Mouse (Mus musculus) intestine, embryonic 14.5 days (tissue): Measurements from ENCODE around the gene Cln6. TPM values are rescaled to one million over a fixed set of nuclear protein-coding genes. Genes with fewer than 3 reads are reported as not detected.
"Not testable (repeated sequence)": the region's sequence is repeated elsewhere in the genome, so short reads cannot be mapped to it uniquely, and the experiment has no call there.

Experiments
- ATAC-seq: fragments of 200-750 bp; cut with Nextera tagmentation; replicated peaks from 2 replicates; pipeline ENCODE4 v1.8.0; 2017; ENCODE audit warnings: low read depth, moderate number of reproducible peaks, moderate TSS enrichment, moderate library complexity; ENCODE audit not compliant: low FRiP score, low TSS enrichment
- DNase-seq: peaks from one replicate; pipeline ENCODE4 v3.0.0-alpha.2; 2018; ENCODE audit warnings: low spot score
- H3K27ac ChIP-seq: fragments of 300-500 bp; sonication (generic); 2 replicates; pipeline ENCODE4 v1.5.1; 2014; ENCODE audit warnings: low read depth, mild to moderate bottlenecking, control low read depth
- H3K27me3 ChIP-seq: fragments of 300-500 bp; sonication (generic); replicated peaks from 2 replicates; pipeline ENCODE4 v1.6.1; 2014; ENCODE audit warnings: low read length, control low read depth; ENCODE audit not compliant: control insufficient read depth, insufficient read depth
- H3K36me3 ChIP-seq: fragments of 300-500 bp; sonication (generic); 2 replicates; pipeline ENCODE4 v1.6.1; 2014; ENCODE audit warnings: low read length, control low read depth; ENCODE audit not compliant: control insufficient read depth, insufficient read depth
- H3K4me1 ChIP-seq: fragments of 300-500 bp; sonication (generic); replicated peaks from 2 replicates; pipeline ENCODE4 v1.6.1; 2014; ENCODE audit warnings: low read length, control low read depth, mixed read lengths; ENCODE audit not compliant: control insufficient read depth, insufficient read depth
- H3K4me2 ChIP-seq: fragments of 300-500 bp; sonication (generic); 2 replicates; pipeline ENCODE4 v1.6.1; 2014; ENCODE audit warnings: low read length
- H3K4me3 ChIP-seq: fragments of 300-500 bp; sonication (generic); 2 replicates; pipeline ENCODE4 v1.5.1; 2014; ENCODE audit warnings: low read depth, low read length, control low read depth, mixed read lengths
- H3K9ac ChIP-seq: fragments of 300-500 bp; sonication (generic); 2 replicates; pipeline ENCODE4 v1.6.1; 2014; ENCODE audit warnings: mild to moderate bottlenecking, low read length
- H3K9me3 ChIP-seq: fragments of 300-500 bp; sonication (generic); 2 replicates; pipeline ENCODE4 v1.6.1; 2016; ENCODE audit warnings: low read length, control low read depth; ENCODE audit not compliant: control insufficient read depth
- WGBS: fragments of 180-500 bp; shearing (Covaris S2); extraction: QIAGEN DNeasy Blood & Tissue Kit; methylation state at CpG from one replicate; pipeline ENCODE4 v1.1.7; 2014; 5-methylcytosine and 5-hydroxymethylcytosine counted together
- polyA plus RNA-seq: library from polyadenylated mRNA; unstranded; fragments of >200 nt; fragmentation: Nextera tagmentation; extraction: Ambion mirVana; gene quantifications from 2 replicates; pipeline ENCODE4 v1.2.1, GENCODE M21; 2014

Cln6 gene
- 30.6 and 31.3 TPM in 2 replicates for polyA plus RNA-seq

DNA sequence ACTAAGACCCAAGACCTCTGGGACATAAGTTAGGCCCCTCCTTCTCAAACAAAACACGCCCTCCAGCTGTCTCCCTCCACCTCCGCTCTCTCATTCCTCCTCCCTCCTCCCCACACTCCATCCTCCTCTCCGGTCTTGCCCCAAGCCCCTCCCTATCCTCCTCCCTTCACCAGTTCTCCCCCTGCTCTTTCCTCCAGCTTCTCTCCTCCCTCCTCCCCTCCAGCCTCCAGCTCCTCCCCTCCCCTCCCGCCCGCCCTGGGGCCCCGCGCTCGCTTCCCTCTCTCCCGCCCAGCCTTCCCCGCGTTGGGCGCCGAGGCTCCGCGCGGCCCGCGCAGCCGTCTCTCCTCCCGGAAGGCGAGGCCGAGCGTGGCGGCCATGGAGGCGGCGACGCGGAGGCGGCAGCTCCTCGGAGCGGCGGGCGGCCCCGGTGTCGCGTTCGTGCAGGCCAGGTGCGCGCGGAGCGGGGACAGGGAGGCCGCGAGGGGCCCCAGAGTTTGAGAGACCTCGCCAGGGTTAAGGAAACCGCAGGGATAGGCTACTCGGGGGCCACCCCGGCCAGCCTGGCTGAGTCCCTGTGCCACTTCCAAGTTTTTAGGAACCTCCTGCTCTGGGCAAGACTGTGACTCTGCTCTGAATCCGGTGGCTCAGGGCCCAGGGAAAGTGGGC lies at the start of gene Cln6:
Gene Cln6, plus strand, starts transcription at position 280 of the 666 bp plus-strand sequence.
- Histone ChIP-seq H3K9me3 (no peaks in the 10 kb centered on the region), H3K4me3 (peak within 1 kb of the TSS; percentile 71), H3K4me1 (peaks cover 13% of the 10 kb centered on the region), H3K4me2 (peak within 1 kb of the TSS; percentile 92), H3K27me3 (no peaks in the 10 kb centered on the region), H3K27ac (peak within 1 kb of the TSS; percentile 89), H3K36me3 (0 out of 2 replicates have a peak, but pooled peaks cover 3% of the 10 kb centered on the region), H3K9ac (peak within 1 kb of the TSS; percentile 83)
- peak; percentile 86 for DNase-seq
- under 1% methylated on average over 47 of the region's 48 CpGs for WGBS
- peak; percentile 84 for ATAC-seq

DNA sequence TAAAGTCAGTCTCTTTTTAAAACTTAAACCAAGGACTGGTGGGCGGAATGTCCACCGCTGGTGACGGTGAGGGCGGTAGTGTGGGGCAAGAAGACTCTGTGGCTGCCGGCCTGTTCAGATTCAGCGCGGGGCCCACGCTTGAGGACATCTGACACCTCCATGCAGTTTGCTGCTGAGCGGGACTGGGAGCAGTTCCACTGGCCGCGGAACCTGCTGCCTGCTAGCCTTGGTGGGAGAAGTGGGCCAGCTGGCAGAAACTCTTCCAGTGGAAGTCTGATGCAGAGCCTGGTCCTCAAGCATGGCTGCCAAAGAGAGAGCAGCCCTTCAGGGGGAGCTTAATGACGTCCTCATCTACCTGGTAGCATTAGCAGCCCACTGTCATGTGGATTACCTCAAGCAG lies 48.7 kb upstream of the Cln6 start:
- Histone ChIP-seq H3K27ac (no peak overlapping the region), H3K36me3 (peaks cover 22% of the 10 kb centered on the region), H3K4me2 (no peak overlapping the region), H3K4me3 (no peak overlapping the region), H3K4me1 (no peaks in the 10 kb centered on the region), H3K9me3 (no peaks in the 10 kb centered on the region), H3K27me3 (no peaks in the 10 kb centered on the region), H3K9ac (no peak overlapping the region)
- DNase-seq (no peak), ATAC-seq (no peak)
- 89% methylated on average over 12 of the region's 12 CpGs for WGBS

DNA sequence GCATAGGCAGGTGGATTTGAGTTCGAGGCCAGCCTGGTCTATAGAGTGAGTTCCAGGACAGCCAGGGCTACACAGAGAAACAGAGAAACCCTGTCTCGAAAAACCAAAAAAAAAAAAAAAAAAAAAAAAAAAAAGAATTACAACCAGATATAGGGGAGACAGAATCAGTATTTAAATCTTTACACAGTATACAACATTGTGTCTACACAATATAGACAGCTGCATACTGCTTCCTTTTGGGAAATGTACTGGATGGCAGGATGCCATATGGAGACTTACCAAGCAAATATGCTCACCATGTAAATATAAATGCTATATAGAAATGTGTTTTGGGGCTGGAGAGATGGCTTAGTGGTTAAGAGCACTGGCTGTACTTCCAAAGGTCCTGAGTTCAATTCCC lies 39.4 kb upstream of the Cln6 start:
- H3K4me2 ChIP-seq, H3K9me3 ChIP-seq, H3K4me1 ChIP-seq, H3K4me3 ChIP-seq, ATAC-seq, H3K27me3 ChIP-seq, DNase-seq, H3K27ac ChIP-seq, H3K9ac ChIP-seq: not testable (repeated sequence)
- H3K36me3 ChIP-seq = peaks cover 45% of the 10 kb centered on the region
- WGBS = 88% methylated on average over 2 of the region's 2 CpGs

DNA sequence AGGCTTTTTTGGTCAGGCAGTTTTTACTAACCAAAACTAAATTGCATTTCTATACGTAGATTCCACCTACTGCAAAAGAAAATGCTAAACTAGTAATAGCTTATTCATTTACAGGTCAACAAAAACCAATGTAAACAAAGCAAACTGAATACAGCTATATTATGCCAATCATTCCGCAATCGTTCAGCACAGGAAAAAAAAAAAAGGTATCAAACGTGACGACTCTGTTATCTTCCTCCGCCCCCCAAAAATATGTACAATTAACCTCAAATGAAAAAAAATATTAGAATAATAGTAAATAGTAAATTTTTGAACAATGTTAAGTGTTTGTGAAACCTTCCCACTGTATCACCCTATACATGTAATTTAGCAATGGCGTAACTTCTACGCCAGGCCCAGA lies 28.5 kb upstream of the Cln6 start:
- no peak for ATAC-seq
- Histone ChIP-seq H3K27ac (no peak overlapping the region), H3K36me3 (no peaks in the 10 kb centered on the region), H3K27me3 (no peaks in the 10 kb centered on the region), H3K9ac (peak overlapping the region; percentile 90), H3K9me3 (no peaks in the 10 kb centered on the region), H3K4me3 (peak overlapping the region; percentile 100), H3K4me1 (peaks cover 18% of the 10 kb centered on the region), H3K4me2 (peak overlapping the region; percentile 95)
- DNase-seq = no peak
- WGBS = 16% methylated on average over 8 of the region's 8 CpGs

DNA sequence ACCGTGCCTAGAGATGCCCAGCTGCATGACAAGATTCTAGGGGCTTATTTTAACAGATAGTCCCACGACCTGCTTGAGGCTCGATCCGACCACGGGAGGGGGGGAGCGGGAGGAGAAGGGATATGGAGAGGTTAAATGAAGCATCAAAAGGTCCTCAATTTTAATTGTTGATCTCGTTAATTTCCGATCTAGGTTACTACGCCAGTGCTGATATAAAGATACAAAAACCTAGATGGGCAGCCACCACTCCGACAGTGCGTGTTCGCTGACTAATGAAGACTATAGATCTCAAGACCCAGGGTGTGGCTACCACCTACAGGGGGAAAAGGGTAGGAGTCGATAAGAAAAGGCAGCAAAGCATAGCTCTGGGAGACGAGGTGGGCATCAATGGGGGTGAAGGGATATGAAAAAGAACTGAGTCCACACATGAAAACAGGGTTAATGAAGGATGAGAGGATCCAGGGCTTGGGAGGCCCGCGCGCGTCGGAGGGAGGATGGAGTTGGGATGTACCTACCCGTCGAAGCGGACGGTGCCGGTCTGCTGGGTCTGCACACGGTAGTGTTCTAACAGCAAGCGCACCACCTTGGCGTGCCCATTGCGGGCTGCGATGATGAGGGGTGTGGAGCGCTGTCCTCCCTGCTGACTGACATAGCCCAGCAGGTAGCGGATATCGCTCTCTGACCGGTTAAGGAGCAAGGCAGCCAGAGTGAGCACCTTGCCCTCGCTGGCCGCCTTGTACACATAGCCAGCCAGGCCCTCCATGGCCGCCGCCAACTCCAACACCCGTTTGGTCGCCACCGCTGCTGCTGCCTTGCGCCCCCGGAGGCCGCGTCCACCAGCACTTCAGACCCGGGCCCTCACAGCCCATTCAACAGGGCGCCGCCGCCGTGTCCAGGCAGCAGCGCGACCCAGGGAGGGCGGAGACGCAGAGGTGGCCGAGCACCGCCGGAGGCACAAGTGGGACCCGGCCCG lies 27.8 kb upstream of the Cln6 start:
- no peaks in the 10 kb centered on the region for H3K36me3 ChIP-seq
- ATAC-seq (peak; percentile 52), DNase-seq (peak; percentile 73)
- H3K4me1 ChIP-seq = peaks cover 18% of the 10 kb centered on the region
- peak overlapping the region; percentile 95 for H3K4me2 ChIP-seq
- H3K27me3 ChIP-seq = no peaks in the 10 kb centered on the region
- H3K27ac ChIP-seq = peak overlapping the region; percentile 96
- H3K9ac ChIP-seq = peak overlapping the region; percentile 90
- no peaks in the 10 kb centered on the region for H3K9me3 ChIP-seq
- peak overlapping the region; percentile 100 for H3K4me3 ChIP-seq
- 1% methylated on average over 58 of the region's 58 CpGs for WGBS

DNA sequence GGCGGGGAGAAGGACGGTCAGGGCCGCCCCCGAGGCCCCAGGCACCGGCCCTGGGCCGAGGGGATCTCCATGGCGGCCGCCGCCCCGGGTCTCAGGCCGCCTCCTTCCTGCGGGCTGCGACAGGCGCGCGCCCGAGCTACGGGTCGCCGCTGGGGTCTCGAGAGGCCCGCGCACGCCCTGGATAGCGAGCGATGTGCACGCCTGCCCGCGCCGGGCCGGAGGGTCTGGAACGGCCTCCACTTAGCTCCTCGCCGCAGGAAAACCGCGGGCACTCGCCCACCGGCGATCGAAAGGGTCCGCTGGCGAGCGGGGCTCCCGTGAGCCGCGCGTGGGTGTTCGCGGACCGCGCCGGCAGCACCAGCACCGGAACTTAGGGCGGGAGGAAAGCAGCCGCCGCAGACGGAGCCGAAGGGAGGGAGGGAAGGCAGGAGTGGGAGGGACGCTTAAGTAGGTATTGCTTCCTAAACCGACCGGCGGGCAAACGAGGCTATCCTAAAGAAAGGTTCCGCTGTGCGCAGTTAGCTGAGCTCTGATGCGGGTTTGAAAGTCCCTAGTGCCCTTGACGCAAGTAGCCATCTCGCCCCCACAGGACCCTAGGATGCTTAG lies 27.0 kb upstream of the Cln6 start, which contains the start of gene Fem1b:
Gene Fem1b, minus strand, starts transcription at position 419 of the 606 bp plus-strand sequence.
- H3K27ac ChIP-seq = peak within 1 kb of the TSS; percentile 96
- DNase-seq (peak; percentile 96), ATAC-seq (peak; percentile 94)
- H3K9ac ChIP-seq = peak within 1 kb of the TSS; percentile 90
- H3K4me2 ChIP-seq = peak within 1 kb of the TSS; percentile 95
- no peaks in the 10 kb centered on the region for H3K9me3 ChIP-seq
- WGBS = under 1% methylated on average over 68 of the region's 68 CpGs
- H3K27me3 ChIP-seq = no peaks in the 10 kb centered on the region
- no peaks in the 10 kb centered on the region for H3K36me3 ChIP-seq
- H3K4me3 ChIP-seq = peak within 1 kb of the TSS; percentile 100
- H3K4me1 ChIP-seq = peaks cover 18% of the 10 kb centered on the region

DNA sequence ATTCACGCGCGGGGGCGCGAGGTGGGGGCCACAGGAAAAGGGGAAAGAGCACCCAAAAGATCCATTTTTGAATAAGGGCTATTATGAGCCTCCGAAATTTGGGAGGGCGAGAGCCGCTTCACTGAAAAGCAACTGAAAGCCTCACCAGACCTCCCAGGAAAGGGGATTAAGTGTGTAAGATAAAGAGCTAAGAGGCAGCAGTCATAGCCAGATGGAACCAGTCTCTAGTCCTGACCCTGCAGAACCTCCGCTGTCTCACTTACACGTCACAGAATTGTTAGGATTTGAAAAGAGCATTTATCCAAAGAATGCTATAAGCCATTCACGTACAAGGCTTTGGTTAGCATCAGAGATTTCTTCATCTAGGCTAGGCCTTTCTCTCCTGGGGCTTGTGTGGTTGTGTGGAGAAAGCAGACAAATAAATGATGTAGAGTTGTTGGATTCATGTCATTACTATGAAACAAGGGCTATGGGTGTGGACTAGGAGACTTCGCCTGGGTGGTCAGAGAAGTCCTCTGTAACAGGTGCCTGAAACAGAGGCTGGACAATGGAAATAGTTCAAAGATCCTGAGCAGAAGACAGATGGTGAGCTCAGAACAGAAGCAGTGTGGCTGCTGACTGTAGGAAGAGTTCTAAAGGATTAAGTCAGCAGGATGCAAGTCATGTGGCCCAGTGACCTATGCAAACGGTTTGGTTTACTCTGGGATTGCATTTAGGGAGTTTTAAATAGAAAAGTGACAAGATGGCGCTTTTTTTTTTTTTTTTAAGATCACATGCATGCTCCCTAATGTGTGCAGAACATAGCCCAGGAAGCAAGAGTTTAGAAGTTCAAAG lies 26.2 kb upstream of the Cln6 start:
- Histone ChIP-seq H3K27me3 (no peaks in the 10 kb centered on the region), H3K36me3 (no peaks in the 10 kb centered on the region), H3K9ac (peak overlapping the region; percentile 90), H3K4me3 (peak overlapping the region; percentile 100), H3K4me1 (peaks cover 18% of the 10 kb centered on the region), H3K4me2 (peak overlapping the region; percentile 95), H3K27ac (peak overlapping the region; percentile 96), H3K9me3 (no peaks in the 10 kb centered on the region)
- ATAC-seq (peak; percentile 26; the same call in 1 of the 2 replicates), DNase-seq (no peak)
- 15% methylated on average over 14 of the region's 14 CpGs for WGBS

DNA sequence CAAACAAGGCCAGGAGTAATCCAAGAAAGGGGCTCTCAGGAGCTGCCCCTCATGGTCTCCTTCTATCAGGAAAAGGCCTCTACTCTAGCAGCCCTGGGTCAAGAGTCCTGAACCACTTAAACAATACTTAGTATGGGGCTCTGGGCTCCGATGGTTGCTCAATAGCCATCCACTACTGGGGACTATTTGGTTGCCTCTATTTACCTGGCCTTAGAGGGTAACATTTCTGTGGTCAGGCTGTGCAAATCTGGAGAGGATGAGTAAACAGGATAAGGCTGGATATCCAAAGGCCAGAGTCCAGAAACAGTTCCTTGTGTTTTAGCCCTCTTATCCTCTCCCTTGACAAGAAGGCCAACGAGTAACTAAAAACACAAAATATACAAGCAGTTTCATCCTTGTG lies 23.8 kb upstream of the Cln6 start:
- Histone ChIP-seq H3K27ac (no peak overlapping the region), H3K4me3 (no peak overlapping the region), H3K4me2 (no peak overlapping the region), H3K27me3 (no peaks in the 10 kb centered on the region), H3K9ac (no peak overlapping the region), H3K4me1 (peaks cover 8% of the 10 kb centered on the region), H3K36me3 (no peaks in the 10 kb centered on the region), H3K9me3 (no peaks in the 10 kb centered on the region)
- 77% methylated on average over 2 of the region's 2 CpGs for WGBS
- ATAC-seq (no peak), DNase-seq (no peak)
